Mouse (Mus musculus) MEL (cell line): ENCODE results near the gene Gm10320. TPM values are rescaled to one million over a fixed set of nuclear protein-coding genes. Genes with fewer than 3 reads are reported as not detected.

Source experiments
- DNase-seq: peaks from one replicate; pipeline ENCODE4 v3.0.0; 2011; ENCODE audit warnings: low read depth, low spot score
- H3K27ac ChIP-seq: 2 replicates; pipeline ENCODE4 v1.5.1; 2012; ENCODE audit warnings: low read depth, mild to moderate bottlenecking, control low read depth, low read length, moderate library complexity; ENCODE audit not compliant: control insufficient read depth
- H3K27me3 ChIP-seq, 2 experiments: fragments of 150-350 bp in 1 of 2; sonication (generic) in 1 of 2; 2 replicates each; pipeline ENCODE4 v1.6.1; 2012; ENCODE audit warnings: low read length in 2 of 2, mild to moderate bottlenecking in 2 of 2, improper control_type of control experiment in 1 of 2, moderate library complexity in 1 of 2; ENCODE audit not compliant: insufficient read depth in 2 of 2, control insufficient read depth in 1 of 2
- H3K36me3 ChIP-seq, 2 experiments: 2 replicates each; pipeline ENCODE4 v1.6.1; 2012 to 2014; ENCODE audit warnings: low read length in 2 of 2, improper control_type of control experiment in 1 of 2, inconsistent platforms in 1 of 2, mild to moderate bottlenecking in 1 of 2; ENCODE audit not compliant: insufficient read depth in 2 of 2, control insufficient read depth in 1 of 2
- H3K4me1 ChIP-seq, 2 experiments: fragments of 150-350 bp in 1 of 2; sonication (generic) in 1 of 2; 2 replicates each; pipeline ENCODE4 v1.6.1; 2012; ENCODE audit warnings: low read length in 2 of 2, improper control_type of control experiment in 1 of 2, mild to moderate bottlenecking in 1 of 2; ENCODE audit not compliant: insufficient read depth in 2 of 2, control insufficient read depth in 1 of 2
- H3K4me3 ChIP-seq, 2 experiments: fragments of 150-350 bp in 1 of 2; sonication (generic) in 1 of 2; 2 replicates each; pipeline ENCODE4 v1.5.1; 2012; ENCODE audit warnings: low read depth in 2 of 2, low read length in 2 of 2, mild to moderate bottlenecking in 2 of 2, moderate library complexity in 2 of 2, control low read depth in 1 of 2, improper control_type of control experiment in 1 of 2; ENCODE audit not compliant: control insufficient read depth in 1 of 2, insufficient read depth in 1 of 2
- H3K79me2 ChIP-seq: 2 replicates; pipeline ENCODE4 v1.6.1; 2012; ENCODE audit warnings: mild to moderate bottlenecking, low read length, moderate library complexity; ENCODE audit not compliant: control insufficient read depth, poor library complexity, insufficient read depth
- H3K9ac ChIP-seq: 2 replicates; pipeline ENCODE4 v1.6.1; 2012; ENCODE audit warnings: low read depth, mild to moderate bottlenecking, control low read depth, low read length, moderate library complexity; ENCODE audit not compliant: control insufficient read depth, poor library complexity, severe bottlenecking
- H3K9me3 ChIP-seq: fragments of 150-350 bp; sonication (generic); replicated peaks from 2 replicates; pipeline ENCODE4 v1.6.1; 2012; ENCODE audit warnings: mild to moderate bottlenecking, low read length, improper control_type of control experiment, moderate library complexity; ENCODE audit not compliant: insufficient read depth
- BHLHE40 ChIP-seq: IDR thresholded peaks from 2 replicates; pipeline ENCODE4 v1.6.1; 2012; ENCODE audit warnings: low read depth, mild to moderate bottlenecking, inconsistent platforms, low read length, improper control_type of control experiment, borderline replicate concordance
- CHD2 ChIP-seq: IDR thresholded peaks from 2 replicates; pipeline ENCODE4 v1.6.1; 2011; ENCODE audit warnings: low read length, improper control_type of control experiment
- E2F4 ChIP-seq: IDR thresholded peaks from 2 replicates; pipeline ENCODE4 v1.6.1; 2011; ENCODE audit warnings: low read depth, low read length, improper control_type of control experiment, borderline replicate concordance
- EP300 ChIP-seq, 2 experiments: IDR thresholded peaks; 2 replicates each; pipeline ENCODE4 v1.6.1; 2011; ENCODE audit warnings: improper control_type of control experiment in 2 of 2, low read length in 2 of 2, low read depth in 1 of 2, mild to moderate bottlenecking in 1 of 2
- ETS1 ChIP-seq: IDR thresholded peaks from 2 replicates; pipeline ENCODE4 v1.6.1; 2012; ENCODE audit warnings: low read depth, mild to moderate bottlenecking, inconsistent platforms, low read length, improper control_type of control experiment, moderate library complexity
- GATA1 ChIP-seq: IDR thresholded peaks from 2 replicates; pipeline ENCODE4 v1.6.1; 2011; ENCODE audit warnings: low read depth, low read length, improper control_type of control experiment
- MAFK ChIP-seq: IDR thresholded peaks from 2 replicates; pipeline ENCODE4 v1.6.1; 2011; ENCODE audit warnings: low read depth, mild to moderate bottlenecking, low read length, improper control_type of control experiment, borderline replicate concordance
- MAX ChIP-seq: IDR thresholded peaks from 2 replicates; pipeline ENCODE4 v1.6.1; 2011; ENCODE audit warnings: low read length, improper control_type of control experiment
- MYB ChIP-seq: IDR thresholded peaks from 2 replicates; pipeline ENCODE4 v1.6.1; 2011; ENCODE audit warnings: mild to moderate bottlenecking, low read depth, low read length, improper control_type of control experiment
- POLR2A ChIP-seq, 2 experiments: IDR thresholded peaks; 2 replicates each; pipeline ENCODE4 v1.6.1; 2011 to 2012; ENCODE audit warnings: low read length in 2 of 2, mild to moderate bottlenecking in 2 of 2, control low read depth in 1 of 2, improper control_type of control experiment in 1 of 2, low read depth in 1 of 2, moderate library complexity in 1 of 2; ENCODE audit not compliant: control insufficient read depth in 1 of 2, insufficient read depth in 1 of 2, poor library complexity in 1 of 2
- POLR2AphosphoS5 ChIP-seq: IDR thresholded peaks from 2 replicates; pipeline ENCODE4 v1.6.1; 2012; ENCODE audit warnings: low read depth, borderline replicate concordance, mild to moderate bottlenecking, inconsistent platforms, low read length, moderate library complexity, mixed read lengths
- RCOR1 ChIP-seq: IDR thresholded peaks from 2 replicates; pipeline ENCODE4 v1.6.1; 2012; ENCODE audit warnings: low read depth, mild to moderate bottlenecking, inconsistent platforms, low read length, improper control_type of control experiment
- SIN3A ChIP-seq: IDR thresholded peaks from 2 replicates; pipeline ENCODE4 v1.6.1; 2012; ENCODE audit warnings: low read length, improper control_type of control experiment, inconsistent platforms
- SMC3 ChIP-seq: IDR thresholded peaks from 2 replicates; pipeline ENCODE4 v1.6.1; 2011; ENCODE audit warnings: low read depth, low read length, improper control_type of control experiment
- TAL1 ChIP-seq: IDR thresholded peaks from 2 replicates; pipeline ENCODE4 v1.6.1; 2012; ENCODE audit warnings: mild to moderate bottlenecking, inconsistent platforms, low read length, moderate library complexity, mixed read lengths
- TBP ChIP-seq: IDR thresholded peaks from 2 replicates; pipeline ENCODE4 v1.8.0; 2011; ENCODE audit warnings: low read depth, low read length, improper control_type of control experiment
- TCF12 ChIP-seq: IDR thresholded peaks from 2 replicates; pipeline ENCODE4 v1.6.1; 2014; ENCODE audit warnings: low read depth, mild to moderate bottlenecking, inconsistent platforms, low read length, improper control_type of control experiment, moderate library complexity
- USF1 ChIP-seq: IDR thresholded peaks from 2 replicates; pipeline ENCODE4 v1.6.1; 2014; ENCODE audit warnings: low read depth, mild to moderate bottlenecking, inconsistent platforms, low read length, improper control_type of control experiment, moderate library complexity
- USF2 ChIP-seq, 2 experiments: IDR thresholded peaks; 2 replicates each; pipeline ENCODE4 v1.6.1; 2011 to 2012; ENCODE audit warnings: improper control_type of control experiment in 2 of 2, low read length in 2 of 2, borderline replicate concordance in 1 of 2, inconsistent platforms in 1 of 2, low read depth in 1 of 2, mild to moderate bottlenecking in 1 of 2; ENCODE audit not compliant: insufficient read depth in 1 of 2
- ZC3H11A ChIP-seq: IDR thresholded peaks from 2 replicates; pipeline ENCODE4 v1.6.1; 2012; ENCODE audit warnings: low read depth, mild to moderate bottlenecking, inconsistent platforms, low read length, improper control_type of control experiment
- ZNF384 ChIP-seq: IDR thresholded peaks from 2 replicates; pipeline ENCODE4 v1.6.1; 2012; ENCODE audit warnings: low read depth, mild to moderate bottlenecking, inconsistent platforms, low read length, improper control_type of control experiment
- polyA plus RNA-seq, 2 experiments: library from polyadenylated mRNA; stranded (reverse) in 1 of 2; unstranded in 1 of 2; fragments of >175 nt in 1 of 2; fragments of >200 nt in 1 of 2; gene quantifications; 2 replicates each; pipeline versions ENCODE4 v1.2.1 to v1.2.4; 2012; ENCODE audit warnings: low replicate concordance in 2 of 2, low read depth in 1 of 2; ENCODE audit not compliant: insufficient read length in 2 of 2, insufficient read depth in 1 of 2, missing spikeins in 1 of 2
- total RNA-seq: library from RNA; depleted of rRNA; stranded (reverse); fragments of 300-350 nt; gene quantifications from 2 replicates; pipeline ENCODE4 v1.2.3, GENCODE M21; 2012

Gene Gm10320
- total and polyA plus RNA-seq, 3 experiments = 0.29 to 10.5 TPM; not detected in 1

- Histone ChIP-seq H3K9me3 (no peaks in the 10 kb centered on the region), H3K36me3 (no peaks in the 10 kb centered on the region), H3K27ac (no peak overlapping the region), H3K9ac (no peak overlapping the region), H3K27me3 (no peaks in the 10 kb centered on the region), H3K4me3 (no peak overlapping the region), H3K79me2 (no peaks in the 10 kb centered on the region), H3K4me1 (no peaks in the 10 kb centered on the region)
- no peak for DNase-seq
- TF ChIP-seq BHLHE40 (no peak), EP300 (IDR thresholded peaks at IDR 0.05; ENCODE audit: low read depth in 1 of 2, low read length in 2 of 2) (no peak), TAL1 (no peak), RCOR1 (no peak), GATA1 (no peak), CHD2 (no peak), ZC3H11A (no peak), TBP (no peak), ETS1 (no peak), TCF12 (no peak), MAFK (no peak), MAX (no peak)
Measured at GRCm38 (mm10) chr13:98470321-98470720, 21.5 kb downstream of the Gm10320 start.

- no peak overlapping the region for H3K9ac ChIP-seq
- no peaks in the 10 kb centered on the region for H3K36me3 ChIP-seq
- H3K27me3 ChIP-seq = no peaks in the 10 kb centered on the region
- H3K27ac ChIP-seq = no peak overlapping the region
- no peak for DNase-seq
- no peaks in the 10 kb centered on the region for H3K79me2 ChIP-seq
- H3K4me1 ChIP-seq = no peaks in the 10 kb centered on the region
- H3K9me3 ChIP-seq = no peaks in the 10 kb centered on the region
- H3K4me3 ChIP-seq = no peak overlapping the region
- TF ChIP-seq POLR2AphosphoS5 (no peak), ETS1 (no peak), USF2 (IDR thresholded peaks at IDR 0.05; ENCODE audit: borderline replicate concordance in 1 of 2, insufficient read depth in 1 of 2, low read depth in 1 of 2, low read length in 2 of 2) (no peak), POLR2A (IDR thresholded peaks at IDR 0.05; ENCODE audit: control insufficient read depth in 1 of 2, insufficient read depth in 1 of 2, low read depth in 1 of 2, low read length in 2 of 2, poor library complexity in 1 of 2) (no peak), ZNF384 (no peak), SMC3 (no peak), E2F4 (no peak), SIN3A (no peak), MYB (no peak), USF1 (no peak), CHD2 (no peak)
Measured at GRCm38 (mm10) chr13:98469916-98470315, 21.9 kb downstream of the Gm10320 start.
